Comparison of ENCODE assay signal across 16 mouse cellular contexts in genomic region chr13:116972036-116972611, GRCm38 (mm10). TPM values are rescaled to one million over a fixed set of nuclear protein-coding genes. Genes with fewer than 3 reads are reported as not detected.
DNase-seq lines count a peak whose midpoint lies in the region; ATAC-seq and TF ChIP-seq lines count a peak whose summit lies in the region.
"Had no signal": no experiment of that assay in that cellular context is flagged by ENCODE, and none has a peak within 500 bp of the region (broad histone marks: within the 10 kb centered on the region; RNA-seq: fewer than 3 reads in every experiment).

No protein-coding gene starts in this region.

- WGBS in liver, adult 2 months: 80% methylated on average over 7 of the region's 7 CpGs
- 89% methylated on average over 7 of the region's 7 CpGs for WGBS in midbrain, embryonic 15.5 days

- H3K4me1 ChIP-seq in liver, adult 2 months (ENCODE audit: control insufficient read depth, insufficient read depth, low read length): no peaks in the 10 kb centered on the region
- H3K4me1 ChIP-seq in midbrain, embryonic 15.5 days: no peaks in the 10 kb centered on the region

- H3K79me2 ChIP-seq in liver, adult 2 months (ENCODE audit: control insufficient read depth, insufficient read depth, low read length): no peaks in the 10 kb centered on the region

- TF ChIP-seq CTCF in liver, adult 2 months (IDR thresholded peaks at IDR 0.05; ENCODE audit: low read depth, low read length): no peak

- intact Hi-C loops in left cerebral cortex, postnatal 4 days (cut with DNase I): no loop called here

- no peaks in the 10 kb centered on the region for H3K9me3 ChIP-seq in midbrain, embryonic 15.5 days
- H3K9me3 ChIP-seq: limb, embryonic 10.5 days had no signal

- no peaks in the 10 kb centered on the region for H3K27me3 ChIP-seq in liver, adult 2 months (ENCODE audit: control insufficient read depth, insufficient read depth, low read length)
- no peaks in the 10 kb centered on the region for H3K27me3 ChIP-seq in midbrain, embryonic 15.5 days (replicated peaks)

- ATAC-seq in megakaryocyte progenitor cell, adult 5-6 weeks (replicated peaks; ENCODE audit: poor library complexity): peak; percentile 85
- ATAC-seq in midbrain, embryonic 15.5 days (replicated peaks): no peak
- ATAC-seq: forebrain, embryonic 14.5 days; inflammation-experienced regulatory T-cells, adult 6 months had no signal

- no peak overlapping the region for H3K4me2 ChIP-seq in midbrain, embryonic 15.5 days

- H3K4me3 ChIP-seq in liver, adult 2 months (ENCODE audit: insufficient read depth, low read depth, low read length): no peak overlapping the region
- no peak overlapping the region for H3K4me3 ChIP-seq in midbrain, embryonic 15.5 days
- H3K4me3 ChIP-seq: limb, embryonic 10.5 days had no signal

- no peak for TF ChIP-seq POLR2A in liver, adult 2 months (IDR thresholded peaks at IDR 0.05; ENCODE audit: extremely low read depth, insufficient read depth, low read length)

- no peak overlapping the region for H3K27ac ChIP-seq in liver, adult 2 months (replicated peaks; ENCODE audit: insufficient read depth, low read depth, low read length)
- H3K27ac ChIP-seq in midbrain, embryonic 15.5 days: no peak overlapping the region
- H3K27ac ChIP-seq: limb, embryonic 10.5 days; stomach, postnatal 0 days had no signal

- H3K9ac ChIP-seq in liver, adult 2 months (ENCODE audit: low read depth, low read length): no peak overlapping the region
- H3K9ac ChIP-seq in midbrain, embryonic 15.5 days: no peak overlapping the region

- DNase-seq in liver, adult 2 months (ENCODE audit: extremely low read depth, low read depth, low spot score): peak; percentile 26
- DNase-seq in liver: no peak
- DNase-seq in T-cell, adult 2 months (ENCODE audit: low spot score): peak; percentile 3
- DNase-seq in kidney, adult 9 months: peak; percentile 70
- no peak for DNase-seq in left cerebral cortex, postnatal 4 days
- DNase-seq in adrenal gland, postnatal 4 days (ENCODE audit: low spot score in 2 of 2): no peak
- DNase-seq: adrenal gland, adult 2 months; gastrocnemius, postnatal 25 days; right cerebral cortex, postnatal 4 days; thymus, postnatal 36 days had no signal

- no peaks in the 10 kb centered on the region for H3K36me3 ChIP-seq in liver, adult 2 months (ENCODE audit: control insufficient read depth, insufficient read depth, low read length)
- no peaks in the 10 kb centered on the region for H3K36me3 ChIP-seq in midbrain, embryonic 15.5 days (replicated peaks)
- H3K36me3 ChIP-seq: limb, embryonic 10.5 days had no signal

RNA-seq across cellular contexts. Expression of gene Parp8, which starts 53.2 kb away (rescaled TPM):
- 1.6 and 2.1 TPM in 2 replicates for total RNA-seq in liver, adult 2 months (2014; rRNA removed)
- polyA plus RNA-seq in liver, adult 2 months (2012; rRNA removed): 0.20 and 0.40 TPM in 2 replicates
- total RNA-seq in megakaryocyte progenitor cell, adult 5-6 weeks (2015): 148 and 167 TPM in 2 replicates
- total RNA-seq in megakaryocyte progenitor cell, adult 5-6 weeks (2017): 89.5 and 104 TPM in 2 replicates
- 10 to 100 TPM; 62.5 to 62.8 TPM for total RNA-seq in left cerebral cortex, postnatal 4 days (2021)
- 10 to 100 TPM; 20.8 to 24.1 TPM for total RNA-seq in adrenal gland, postnatal 4 days (2021)
- polyA plus RNA-seq in midbrain, embryonic 15.5 days (2015; fragmentation: Nextera tagmentation; extraction: Ambion mirVana): 29.5 and 32.2 TPM in 2 replicates

Comparison
In these comparisons a context has a peak if more than half of its experiments do, and no peak if none do; other contexts are left out.
1. DNase-seq: peak in liver, adult 2 months (single experiment), T-cell, adult 2 months (single experiment) and kidney, adult 9 months (single experiment); none in liver (single experiment), left cerebral cortex, postnatal 4 days (single experiment) and adrenal gland, postnatal 4 days (0 of 2).